Mouse (Mus musculus) CD4-positive naive resting alpha-beta T cell, adult 76 days (primary cell): Measurements from ENCODE around the gene Gm21060. TPM values are rescaled to one million over a fixed set of nuclear protein-coding genes. Genes with fewer than 3 reads are reported as not detected.

Experiments
- total RNA-seq: library from RNA; stranded (reverse); gene quantifications from one replicate; pipeline ENCODE4 v1.2.4, GENCODE M21; 2023

The Gm21060 gene
- not detected for total RNA-seq

DNA sequence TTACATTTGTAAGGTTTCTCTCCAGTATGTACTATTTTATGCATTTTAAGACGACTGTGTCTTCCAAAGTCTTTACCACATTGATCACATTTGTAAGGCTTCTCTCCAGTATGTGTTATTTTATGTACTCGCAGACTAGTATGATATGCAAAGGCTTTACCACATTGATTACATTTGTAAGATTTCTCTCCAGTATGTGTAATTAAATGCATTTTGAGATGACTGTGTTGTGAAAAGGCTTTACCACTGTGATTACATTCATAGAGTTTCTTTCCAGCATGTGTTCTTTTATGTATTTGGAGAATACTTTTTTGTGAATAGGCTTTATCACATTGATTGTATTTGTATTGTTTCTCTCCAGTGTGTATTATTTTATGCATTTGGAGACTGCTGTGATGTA, at the start of gene Gm21060:
Gene Gm21060, minus strand, starts transcription at position 101 of the 400 bp plus-strand sequence.

Other genes starting within 250 kb of the Gm21060 start
- 18.2 TPM for gene Zfp950, start 156.2 kb downstream of the Gm21060 start, total RNA-seq
- gene Gm7102, start 120.8 kb downstream of the Gm21060 start, total RNA-seq, result not detected
- gene Gm6020, start 113.2 kb downstream of the Gm21060 start, total RNA-seq, result not detected
- 22.7 TPM for gene Csf2ra, start 68.6 kb downstream of the Gm21060 start, total RNA-seq